Mouse (Mus musculus) ES-Bruce4 (cell line): ENCODE data around the gene Chit1.

Experiments used
- CTCF ChIP-seq: IDR thresholded peaks from one replicate; pipeline ENCODE4 v1.8.1; 2011; ENCODE audit warnings: low read depth, low read length
- EP300 ChIP-seq: IDR thresholded peaks from 2 replicates; pipeline ENCODE4 v1.6.1; 2011; ENCODE audit warnings: low read depth, low read length; ENCODE audit not compliant: insufficient read depth

- TF ChIP-seq EP300 (no peak), CTCF (no peak)
Measured at GRCm38 (mm10) chr1:134105043-134105763, 5.8 kb upstream of the Chit1 start.
